Mouse (Mus musculus) myocyte (in vitro differentiated cells): ENCODE results near the gene Map3k1. TPM values are rescaled to one million over a fixed set of nuclear protein-coding genes. Genes with fewer than 3 reads are reported as not detected.
"Not testable (repeated sequence)": the region's sequence is repeated elsewhere in the genome, so short reads cannot be mapped to it uniquely, and the experiment has no call there.

Experiments used
- H3K27me3 ChIP-seq: one replicate; pipeline ENCODE4 v1.6.1; 2011; ENCODE audit not compliant: control insufficient read depth, insufficient read depth, insufficient read length
- H3K36me3 ChIP-seq: one replicate; pipeline ENCODE4 v1.6.1; 2011; ENCODE audit not compliant: control insufficient read depth, insufficient read depth
- H3K4me2 ChIP-seq: one replicate; pipeline ENCODE4 v1.6.1; 2011; ENCODE audit warnings: low read depth, control low read depth
- H3K4me3 ChIP-seq: one replicate; pipeline ENCODE4 v1.5.1; 2011; ENCODE audit warnings: mild to moderate bottlenecking, control low read depth, moderate library complexity
- H3K79me2 ChIP-seq: one replicate; pipeline ENCODE4 v1.6.1; 2011; ENCODE audit not compliant: control insufficient read depth, insufficient read depth
- H3ac ChIP-seq: one replicate; pipeline ENCODE4 v1.6.1; 2011; ENCODE audit not compliant: control insufficient read depth, insufficient read length
- CEBPB ChIP-seq: IDR thresholded peaks from 2 replicates; pipeline ENCODE4 v1.6.1; 2011; ENCODE audit warnings: mild to moderate bottlenecking, moderate library complexity; ENCODE audit not compliant: poor library complexity, insufficient read depth, severe bottlenecking
- MYOG ChIP-seq, 3 experiments: IDR thresholded peaks; one replicate each; pipeline ENCODE4 v1.6.1; 2011; ENCODE audit warnings: control low read depth in 2 of 3, low read depth in 2 of 3, mild to moderate bottlenecking in 2 of 3; ENCODE audit not compliant: insufficient read length in 2 of 3, control insufficient read depth in 1 of 3, insufficient read depth in 1 of 3
- POLR2AphosphoS2 ChIP-seq: IDR thresholded peaks from one replicate; pipeline ENCODE4 v1.6.1; 2011; ENCODE audit warnings: low read depth, control low read depth; ENCODE audit not compliant: insufficient read length
- SRF ChIP-seq: IDR thresholded peaks from one replicate; pipeline ENCODE4 v1.6.1; 2011; ENCODE audit warnings: low read depth; ENCODE audit not compliant: control insufficient read depth, insufficient read length
- TCF12 ChIP-seq: IDR thresholded peaks from one replicate; pipeline ENCODE4 v1.6.1; 2011; ENCODE audit warnings: mild to moderate bottlenecking, control low read depth; ENCODE audit not compliant: poor library complexity, insufficient read depth, severe bottlenecking
- TCF3 ChIP-seq: IDR thresholded peaks from one replicate; pipeline ENCODE4 v1.6.1; 2011; ENCODE audit warnings: low read depth, control low read depth; ENCODE audit not compliant: insufficient read length
- USF1 ChIP-seq: IDR thresholded peaks from one replicate; pipeline ENCODE4 v1.6.1; 2011; ENCODE audit warnings: low read depth, mild to moderate bottlenecking, control low read depth, moderate library complexity
- polyA plus RNA-seq: library from polyadenylated mRNA; unstranded; fragments of >200 nt; fragmentation: generic; extraction: Trizol; gene quantifications from one replicate; pipeline ENCODE4 v1.2.1, GENCODE M21; 2012; ENCODE audit warnings: missing spikeins

Gene Map3k1
- polyA plus RNA-seq, 1 experiment = 1.0 TPM

GRCm38 (mm10) chr13:111710531-111710930 lies 98.3 kb downstream of the Map3k1 start:
- H3K27me3 ChIP-seq = no peaks in the 10 kb centered on the region
- TF ChIP-seq SRF (no peak), MYOG (IDR thresholded peaks at IDR 0.05; ENCODE audit: control insufficient read depth in 1 of 3, insufficient read depth in 1 of 3, insufficient read length in 2 of 3, low read depth in 2 of 3) (no peak), USF1 (no peak), TCF12 (no peak), TCF3 (no peak), CEBPB (no peak)
- H3K79me2 ChIP-seq = no peaks in the 10 kb centered on the region
- no peak overlapping the region for H3ac ChIP-seq
- H3K4me3 ChIP-seq = no peak overlapping the region
- no peak overlapping the region for H3K4me2 ChIP-seq
- peaks cover 63% of the 10 kb centered on the region for H3K36me3 ChIP-seq

DNA sequence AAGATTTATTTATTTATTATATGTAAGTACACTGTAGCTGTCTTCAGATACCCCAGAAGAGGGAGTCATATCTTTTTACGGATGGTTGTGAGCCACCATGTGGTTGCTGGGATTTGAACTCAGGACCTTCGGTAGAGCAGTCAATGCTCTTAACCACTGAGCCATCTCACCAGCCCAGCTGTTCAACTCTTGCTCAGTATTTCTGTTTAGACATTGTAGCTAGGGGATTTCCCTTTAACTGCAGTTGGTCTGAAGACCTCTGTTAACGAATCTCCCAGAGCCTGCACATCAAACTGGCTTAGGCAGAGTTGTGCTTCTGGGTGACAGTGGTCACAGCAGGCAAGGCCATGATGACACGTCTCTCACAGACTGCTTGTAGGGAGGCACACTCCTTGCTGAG lies 104.8 kb downstream of the Map3k1 start:
- not testable (repeated sequence) for H3K79me2 ChIP-seq, H3ac ChIP-seq, H3K4me3 ChIP-seq, H3K27me3 ChIP-seq, H3K4me2 ChIP-seq
- peaks cover 30% of the 10 kb centered on the region for H3K36me3 ChIP-seq

DNA sequence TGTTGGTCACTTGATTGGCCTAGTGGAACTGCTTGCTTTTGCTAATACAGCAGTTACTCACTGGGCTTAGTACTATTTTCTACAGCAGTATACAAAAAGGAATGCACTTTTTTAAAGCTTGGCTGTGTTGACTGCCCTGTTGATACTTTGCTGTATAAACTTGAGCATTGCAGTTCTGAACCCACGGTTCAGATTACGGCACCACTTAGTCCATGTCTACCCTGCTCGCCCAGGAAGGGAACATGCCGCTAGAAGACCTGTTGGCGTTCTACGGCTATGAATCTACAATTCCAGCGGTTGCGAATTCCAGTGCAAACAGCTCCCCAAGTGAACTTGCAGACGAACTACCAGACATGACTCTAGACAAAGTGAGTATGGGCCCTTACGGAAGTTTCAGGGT lies 105.4 kb downstream of the Map3k1 start:
- H3K36me3 ChIP-seq = peaks cover 27% of the 10 kb centered on the region
- no peaks in the 10 kb centered on the region for H3K27me3 ChIP-seq
- H3K4me2 ChIP-seq = no peak overlapping the region
- no peak overlapping the region for H3K4me3 ChIP-seq
- no peak for TF ChIP-seq POLR2AphosphoS2
- no peak for TF ChIP-seq CEBPB
- TF ChIP-seq USF1 = no peak
- no peak overlapping the region for H3ac ChIP-seq
- H3K79me2 ChIP-seq = no peaks in the 10 kb centered on the region

Other genes starting within 250 kb of the Map3k1 start
- not detected for gene Gm10198, start 216.2 kb downstream of the Map3k1 start, polyA plus RNA-seq
- gene Mier3, start 128.0 kb downstream of the Map3k1 start, polyA plus RNA-seq = 3.3 TPM